Mouse (Mus musculus) heart, adult 11 months (tissue): ENCODE data around the gene Urah.

Source experiments
- DNase-seq: peaks from one replicate; pipeline ENCODE4 v3.0.0; 2022

Gene Urah

DNA sequence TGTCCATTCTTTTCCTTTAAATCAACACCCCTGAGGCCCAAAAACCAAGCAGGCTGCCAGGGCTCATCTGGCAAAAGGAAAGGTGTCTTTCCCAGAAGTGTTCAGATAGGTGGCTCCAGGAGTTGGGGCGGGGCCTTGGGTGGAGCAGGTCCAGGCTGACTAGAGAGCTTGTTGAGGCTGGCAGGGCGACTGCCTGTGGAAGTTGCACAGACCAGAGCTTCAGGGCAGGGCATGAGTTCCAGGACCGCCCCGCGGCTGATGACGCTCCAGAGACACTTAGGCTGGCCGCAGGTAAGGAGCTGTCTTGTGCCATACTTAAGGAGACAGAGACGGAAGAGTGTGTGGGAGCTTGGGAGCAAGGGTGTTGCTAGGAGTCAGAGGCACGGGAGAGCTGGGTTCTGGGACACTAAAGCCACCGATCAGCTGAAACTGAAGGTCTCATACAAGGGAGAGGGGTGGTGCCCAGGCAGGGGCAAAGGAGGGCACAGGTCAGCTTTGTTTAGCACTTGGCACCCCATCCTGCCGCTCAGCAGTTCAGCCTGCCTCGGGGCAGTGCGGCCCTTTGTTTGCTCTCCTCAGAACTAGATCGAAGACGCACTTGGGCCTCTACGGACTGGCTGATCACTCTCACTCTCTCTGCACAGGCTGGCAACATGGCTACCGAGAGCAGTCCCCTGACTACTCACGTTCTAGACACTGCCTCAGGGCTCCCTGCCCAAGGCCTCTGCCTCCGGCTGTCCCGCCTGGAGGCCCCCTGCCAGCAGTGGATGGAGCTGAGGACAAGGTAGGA, at the start of gene Urah:
Gene Urah, plus strand, starts transcription at position 51 of the 790 bp plus-strand sequence.
- DNase-seq, result peak; percentile 88

DNA sequence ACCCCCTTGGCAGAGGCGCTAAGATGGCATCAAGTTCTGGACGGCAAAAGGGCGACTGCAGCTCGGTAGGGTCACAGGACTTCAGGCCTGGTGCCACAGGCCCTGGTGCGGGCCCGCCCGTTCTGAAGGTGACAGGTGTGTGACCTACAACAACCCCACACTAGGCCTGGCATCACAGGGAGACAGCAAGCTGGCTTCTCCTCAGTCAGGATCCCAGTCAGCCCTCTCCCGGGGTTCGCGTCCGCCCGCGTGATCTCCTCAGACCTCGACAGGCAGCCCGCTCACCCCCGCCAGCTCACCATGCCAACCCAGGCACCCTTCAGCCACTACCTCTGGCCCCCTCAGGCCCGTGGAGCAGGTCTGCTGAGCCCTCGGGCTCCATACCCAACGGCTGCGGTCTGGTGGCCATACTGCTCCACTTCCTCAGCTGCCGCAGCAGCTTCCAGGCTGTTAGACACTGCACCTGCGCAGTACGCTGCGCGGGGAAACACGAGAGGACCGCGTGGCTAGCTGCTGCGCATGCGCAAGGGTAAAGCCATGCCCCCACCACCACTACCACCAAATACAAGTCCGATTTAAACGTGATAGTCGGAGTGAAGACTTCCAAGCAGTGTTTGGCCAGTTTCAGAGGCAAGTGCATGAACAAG, 47.3 kb upstream of the Urah start, which contains the start of gene Syce1:
Gene Syce1, minus strand, starts transcription at position 447 of the 647 bp plus-strand sequence.
- DNase-seq, result peak; percentile 57

DNA sequence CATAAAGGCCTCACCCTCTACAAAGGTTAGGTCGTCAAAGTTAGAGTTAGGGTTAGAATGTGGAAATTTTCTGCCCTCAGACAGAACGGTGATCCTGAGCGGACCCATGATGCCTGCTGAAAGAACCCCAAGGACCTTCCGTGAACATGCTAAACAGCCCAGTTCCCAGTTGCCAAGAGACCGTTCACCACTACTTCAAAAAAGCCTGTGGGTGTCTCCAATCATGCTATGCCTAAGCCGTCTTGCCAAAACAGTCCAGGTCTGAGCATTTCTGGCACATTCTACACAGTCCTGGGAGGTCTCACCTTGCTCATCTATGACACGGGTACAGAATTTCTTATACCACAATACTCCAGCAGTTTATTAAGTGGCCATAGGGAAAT, 46.8 kb upstream of the Urah start:
- peak; percentile 21 for DNase-seq

DNA sequence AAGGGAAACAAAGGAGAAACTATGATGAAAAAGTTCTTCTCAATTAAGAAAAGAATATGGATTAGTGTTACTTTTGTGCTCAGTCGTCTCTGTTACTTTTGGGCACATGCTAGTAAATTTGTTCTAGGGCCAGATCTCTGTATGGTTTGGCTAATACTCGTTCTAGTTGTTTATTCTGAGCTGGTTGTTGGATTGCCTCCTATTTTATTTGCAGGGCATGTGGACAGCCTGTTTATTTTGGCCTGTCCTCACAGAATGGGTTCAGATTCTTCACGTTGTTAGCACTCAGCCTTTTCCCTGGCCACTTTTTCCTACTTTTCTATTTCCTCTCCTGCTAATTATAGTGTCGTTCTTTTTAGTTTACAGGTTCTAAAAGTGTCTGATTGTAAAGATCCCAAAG, 41.3 kb upstream of the Urah start:
- DNase-seq, result peak; percentile 4

DNA sequence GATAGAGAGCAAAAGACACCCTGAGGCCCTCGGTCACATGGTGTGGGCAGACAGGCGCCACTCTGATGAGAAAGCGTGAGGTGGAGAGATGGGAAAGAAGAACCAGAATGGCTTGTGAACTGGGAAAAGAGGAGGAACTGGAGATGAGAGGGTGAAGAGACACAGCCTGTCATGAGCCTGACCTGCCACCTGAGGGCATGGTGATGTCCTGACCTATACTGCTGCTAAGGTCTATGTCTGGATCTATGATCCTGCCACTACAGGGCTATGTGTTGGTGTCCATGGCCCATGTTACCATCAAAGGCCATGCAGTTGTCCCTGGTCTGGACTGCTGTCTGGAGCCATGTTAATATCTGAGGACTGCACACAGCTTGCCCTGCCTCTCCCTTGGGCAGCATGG, 37.2 kb upstream of the Urah start:
- peak; percentile 61 for DNase-seq

DNA sequence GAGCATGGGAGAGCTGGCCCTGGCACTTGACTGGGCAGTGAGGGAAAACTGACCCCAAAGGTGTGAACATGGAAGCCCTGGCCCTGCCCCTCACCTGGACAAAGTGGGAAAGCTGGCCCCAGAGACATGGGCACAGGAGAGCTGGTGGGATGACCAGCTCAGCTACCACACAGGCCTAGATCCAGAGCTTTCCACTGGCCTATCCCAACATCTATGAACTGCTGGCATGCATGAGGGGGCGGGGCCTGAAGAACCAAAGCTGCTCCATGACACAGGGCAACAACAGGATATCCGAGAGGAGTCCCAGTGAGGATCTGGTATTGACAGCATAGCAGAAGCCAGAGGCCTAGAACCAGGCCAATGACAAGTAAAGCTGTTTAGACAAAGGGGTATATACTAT, 36.6 kb upstream of the Urah start:
- DNase-seq, result peak; percentile 76

DNA sequence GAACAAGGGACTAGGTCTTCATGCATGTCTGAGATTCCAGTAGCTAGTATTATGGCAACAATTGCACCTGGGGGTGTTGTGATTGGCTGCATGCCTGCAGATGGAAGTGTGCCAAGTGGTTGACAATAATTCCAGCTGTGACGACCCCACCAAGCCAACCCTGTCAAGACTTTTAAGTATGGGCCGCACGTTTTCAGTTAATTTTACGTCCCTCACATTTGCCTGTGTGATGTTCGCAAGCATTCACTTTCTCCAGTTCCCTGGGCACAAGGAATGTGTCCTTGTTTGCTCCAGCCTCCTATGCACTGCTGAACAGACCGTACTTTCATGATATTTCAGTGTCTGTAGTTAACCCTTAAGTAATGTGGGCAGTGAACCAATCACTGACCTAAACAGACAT, 32.2 kb upstream of the Urah start:
- DNase-seq, result peak; percentile 61

DNA sequence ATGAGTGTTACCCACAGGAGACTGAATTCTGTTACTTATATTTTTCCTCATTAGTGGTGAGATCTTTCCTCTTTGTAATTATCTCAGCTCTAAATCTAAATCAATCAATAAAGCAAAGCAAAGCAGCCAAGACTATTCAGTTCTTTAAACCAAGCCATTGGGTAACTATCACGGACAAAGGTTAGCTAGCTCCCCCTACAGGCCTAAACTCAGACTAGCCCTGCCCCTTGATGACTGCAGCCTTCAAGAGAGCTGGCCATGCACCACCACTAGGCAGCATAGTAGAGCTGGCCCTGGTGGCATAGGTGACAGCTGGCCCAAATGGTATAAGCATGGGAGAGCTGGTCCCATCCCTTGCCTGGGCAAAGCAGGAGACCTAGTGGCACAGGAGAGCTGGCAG, 29.1 kb upstream of the Urah start:
- no peak for DNase-seq

DNA sequence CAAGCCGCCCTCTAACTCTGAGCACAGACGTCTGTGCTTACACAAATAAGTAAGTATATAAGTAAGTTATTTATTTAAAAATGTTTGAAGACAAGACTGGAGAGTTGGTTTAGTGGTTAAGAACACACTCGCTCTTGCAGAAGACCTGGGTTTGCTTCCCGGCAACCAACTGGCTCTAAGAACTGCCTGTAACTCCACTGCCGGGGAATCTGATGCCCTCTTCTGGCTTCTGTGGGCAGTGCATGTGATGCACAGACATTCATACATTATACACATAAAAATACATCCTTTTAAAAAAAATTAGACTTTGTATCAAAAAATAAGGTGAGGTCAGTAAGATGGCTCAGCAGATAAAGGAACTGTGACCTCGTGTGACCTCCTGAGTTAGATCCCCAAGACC, 24.3 kb upstream of the Urah start:
- no peak for DNase-seq

DNA sequence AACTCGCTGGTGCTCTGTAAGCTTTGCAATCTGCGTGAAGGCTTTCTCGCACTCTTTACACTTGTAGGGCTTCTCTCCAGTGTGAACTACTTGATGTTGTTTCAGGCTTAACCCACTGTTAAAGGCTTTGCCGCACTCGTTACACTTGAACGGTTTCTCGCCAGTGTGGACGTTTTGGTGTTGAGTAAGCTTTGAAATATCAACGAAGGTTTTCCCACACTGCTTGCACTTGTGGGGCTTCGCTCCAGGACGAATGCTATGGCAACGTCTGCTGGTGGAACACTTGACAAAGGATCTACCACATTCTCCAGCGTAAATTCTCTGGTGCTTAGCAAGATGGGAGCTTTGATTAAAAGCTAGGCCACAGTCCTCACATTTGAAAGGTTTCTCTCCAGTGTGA, 23.1 kb upstream of the Urah start:
- DNase-seq, result peak; percentile 55

DNA sequence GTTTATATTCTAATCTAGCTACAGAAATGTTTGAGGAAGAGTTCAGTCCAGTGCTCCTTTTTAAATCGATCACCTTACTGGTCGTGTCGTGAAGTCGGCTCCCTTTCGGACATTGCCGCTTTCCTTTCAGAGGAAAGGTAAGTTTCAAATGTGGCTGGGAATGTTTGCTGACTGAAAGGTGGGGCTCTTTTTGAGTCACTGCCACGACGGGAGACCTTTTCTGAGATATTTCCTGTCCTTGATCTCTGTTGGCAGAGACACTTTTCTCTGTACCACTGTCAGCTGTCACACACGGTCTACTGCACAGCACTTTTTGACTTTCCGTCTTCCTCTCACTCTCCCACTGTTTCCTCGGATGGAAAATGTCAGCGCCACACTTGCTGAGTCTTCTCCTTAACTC, 22.0 kb upstream of the Urah start:
- no peak for DNase-seq

DNA sequence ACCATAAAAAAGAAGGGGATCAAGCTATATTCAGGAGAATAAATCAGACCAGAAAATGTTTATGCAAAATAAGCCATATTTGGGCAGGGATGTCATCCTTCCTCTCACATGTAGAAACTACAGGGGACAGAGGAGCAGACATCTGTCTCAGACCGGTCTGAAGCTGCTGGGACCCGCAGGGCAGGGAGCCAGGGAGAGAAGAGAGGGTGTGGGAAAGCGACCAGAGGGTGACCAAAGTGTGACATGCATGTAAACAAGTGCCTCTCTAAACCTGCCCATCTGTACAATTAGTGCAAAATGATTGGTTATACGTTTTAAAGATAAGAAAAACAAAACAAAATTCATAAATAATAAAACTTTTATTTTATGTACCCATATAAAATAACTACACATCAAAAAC, 14.6 kb upstream of the Urah start:
- DNase-seq, result peak; percentile 57

DNA sequence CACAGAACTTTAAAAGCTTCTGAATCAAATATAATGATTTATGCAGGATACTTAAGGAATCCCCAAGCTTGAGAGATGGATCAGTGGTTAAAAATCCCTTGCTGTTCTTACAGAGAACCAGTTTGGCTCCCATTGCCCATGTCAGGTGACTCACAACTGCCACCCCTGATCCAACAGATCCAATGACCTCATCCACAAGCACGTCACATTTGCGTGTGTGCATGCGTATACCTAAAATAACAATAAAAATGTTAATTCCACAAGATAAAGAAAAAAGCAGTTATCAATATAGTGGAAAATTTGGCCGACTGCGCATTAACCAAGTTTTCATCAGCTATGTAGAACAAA, 13.5 kb upstream of the Urah start:
- DNase-seq, result peak; percentile 73

DNA sequence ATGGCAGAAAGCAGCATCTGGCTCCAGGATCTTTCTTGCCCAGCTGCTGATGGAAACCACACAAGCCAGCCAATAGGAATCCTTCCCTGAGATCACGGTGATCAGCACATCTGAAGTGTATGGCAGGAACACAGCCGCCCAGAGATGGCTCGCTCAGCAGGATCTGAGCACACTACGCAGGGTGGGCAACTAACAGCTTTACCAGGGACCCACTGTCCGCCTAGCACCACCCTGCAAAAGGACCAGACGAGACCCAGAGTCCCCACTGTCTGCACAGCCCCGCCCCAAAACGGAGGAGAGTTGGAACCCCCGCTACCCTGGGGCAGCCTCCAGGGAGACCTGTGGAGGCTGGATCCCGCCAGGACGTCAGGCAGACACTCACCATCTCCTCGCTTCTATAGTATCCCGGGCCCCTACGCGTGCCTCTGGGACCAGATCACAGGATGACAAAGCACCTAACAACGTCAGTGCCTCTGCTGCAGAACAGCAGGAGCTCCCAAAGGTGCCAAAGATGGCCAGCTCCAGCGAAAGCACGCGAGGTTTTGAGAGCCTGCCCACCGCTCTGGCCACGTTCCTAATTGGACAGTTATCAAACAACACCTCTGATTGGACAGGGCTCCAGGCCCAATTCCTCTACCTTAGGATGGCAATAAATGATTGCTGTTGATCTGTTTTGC, 13.0 kb upstream of the Urah start, which contains the start of gene Zfp941:
Gene Zfp941, minus strand, starts transcription at position 526 of the 677 bp plus-strand sequence.
- peak; percentile 90 for DNase-seq

DNA sequence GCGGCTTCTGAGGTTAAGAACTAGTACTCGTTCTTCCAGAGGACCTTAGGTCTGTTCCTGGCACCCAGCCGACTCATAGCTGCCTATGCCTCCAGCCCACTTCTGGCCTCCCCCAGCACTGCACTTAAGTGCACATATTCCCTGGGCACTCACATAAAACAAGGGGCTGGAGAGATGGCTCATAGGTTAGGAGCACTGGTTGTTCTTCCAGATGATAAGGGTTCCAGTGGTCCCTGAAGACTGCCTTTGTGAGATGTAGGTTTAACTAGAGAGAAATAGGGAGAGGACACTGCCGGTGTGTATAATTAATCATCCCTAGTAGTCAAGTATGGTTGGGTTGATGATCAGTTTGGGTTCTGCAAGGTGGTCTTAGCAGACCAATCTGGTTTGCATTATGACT, 12.1 kb upstream of the Urah start:
- DNase-seq, result peak; percentile 68

DNA sequence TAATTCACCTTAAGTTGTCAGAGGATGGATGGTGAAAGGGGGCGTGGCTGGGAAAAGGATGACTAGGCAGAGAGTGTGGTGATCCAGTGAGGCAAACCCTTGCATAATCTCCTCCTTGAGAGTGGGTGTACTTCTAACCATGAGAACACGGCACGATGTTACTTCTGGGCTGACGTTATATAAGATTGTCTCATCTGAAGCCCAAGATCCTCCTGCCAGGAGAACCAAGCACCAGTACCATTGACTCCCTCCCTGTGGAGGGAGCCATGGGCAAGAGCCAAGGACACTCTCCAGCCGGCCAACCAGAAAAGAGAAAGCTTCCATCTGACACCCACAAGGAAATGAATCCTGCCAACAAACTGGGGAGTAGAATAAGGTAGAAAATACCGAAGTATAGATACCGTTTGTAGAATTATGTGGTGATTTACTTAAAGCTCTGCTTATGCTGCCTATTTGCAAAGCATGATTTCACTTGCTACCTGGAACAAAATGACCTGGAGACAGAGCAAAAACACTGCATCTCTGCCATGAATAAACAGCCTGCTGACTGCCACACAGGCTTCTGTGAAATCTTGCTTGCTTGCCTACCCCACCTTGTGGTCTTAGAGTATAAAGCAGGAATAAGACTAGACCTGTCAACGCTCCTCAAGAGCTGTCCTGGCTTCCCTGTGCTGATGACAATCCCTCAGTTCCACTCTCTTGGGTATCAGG, 6.5 kb upstream of the Urah start:
- DNase-seq, result peak; percentile 93

DNA sequence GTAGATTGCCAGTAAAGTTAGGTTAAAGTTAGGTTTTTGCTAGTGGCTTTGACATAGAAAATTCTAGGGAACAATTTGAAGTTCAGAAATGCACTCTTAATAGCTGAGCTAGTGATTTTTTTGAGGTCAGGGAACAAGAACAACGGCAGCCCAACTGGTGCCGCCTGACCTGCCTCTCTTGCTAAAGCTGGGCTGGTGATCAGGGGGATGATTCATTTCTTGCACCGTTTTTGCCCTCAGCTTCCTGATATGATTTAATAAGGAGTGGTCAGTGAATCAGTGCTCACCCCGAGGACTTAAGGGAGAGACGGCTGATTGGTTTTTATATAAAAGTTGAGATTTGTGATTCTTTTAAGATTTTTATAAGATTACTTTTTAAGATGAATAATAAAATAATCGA, 3.4 kb upstream of the Urah start:
- DNase-seq, result peak; percentile 80

DNA sequence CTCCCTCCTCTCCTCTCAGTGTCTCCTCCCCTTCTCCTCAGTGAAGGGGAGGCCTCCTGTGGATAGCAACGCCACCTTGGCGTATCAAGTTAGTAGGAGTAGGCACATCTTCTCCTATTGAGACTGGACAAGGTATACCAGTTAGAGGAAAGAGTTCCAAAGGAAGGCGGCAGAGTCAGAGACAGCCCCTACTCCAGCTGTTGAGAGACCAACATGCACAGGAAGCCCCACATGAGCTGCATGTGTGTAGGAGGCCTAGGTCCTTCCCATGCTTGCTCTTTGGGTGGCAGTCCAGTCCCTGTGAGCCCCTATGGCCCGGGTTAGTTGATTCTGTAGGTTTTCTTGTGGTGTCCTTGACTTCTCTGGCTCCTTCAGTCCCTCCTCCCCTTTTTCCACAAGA, 1.5 kb upstream of the Urah start:
- DNase-seq, result peak; percentile 63

DNA sequence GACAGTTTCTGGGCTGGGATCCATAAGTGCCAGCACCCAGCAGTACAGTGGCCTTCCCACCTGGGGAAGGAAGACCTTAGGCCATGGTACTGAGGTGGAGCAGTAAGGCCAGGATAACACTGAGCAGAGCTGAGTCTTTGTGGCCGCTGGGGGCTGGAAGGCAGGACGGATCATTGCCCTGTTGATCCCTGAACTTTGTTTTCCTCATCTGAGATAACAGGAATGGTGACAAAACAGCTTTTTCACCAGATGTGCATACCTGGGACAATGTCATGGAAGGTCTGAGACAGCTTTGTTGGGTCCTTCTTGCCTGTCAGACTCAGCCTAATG, 905 bp downstream of the Urah start:
- peak; percentile 64 for DNase-seq

DNA sequence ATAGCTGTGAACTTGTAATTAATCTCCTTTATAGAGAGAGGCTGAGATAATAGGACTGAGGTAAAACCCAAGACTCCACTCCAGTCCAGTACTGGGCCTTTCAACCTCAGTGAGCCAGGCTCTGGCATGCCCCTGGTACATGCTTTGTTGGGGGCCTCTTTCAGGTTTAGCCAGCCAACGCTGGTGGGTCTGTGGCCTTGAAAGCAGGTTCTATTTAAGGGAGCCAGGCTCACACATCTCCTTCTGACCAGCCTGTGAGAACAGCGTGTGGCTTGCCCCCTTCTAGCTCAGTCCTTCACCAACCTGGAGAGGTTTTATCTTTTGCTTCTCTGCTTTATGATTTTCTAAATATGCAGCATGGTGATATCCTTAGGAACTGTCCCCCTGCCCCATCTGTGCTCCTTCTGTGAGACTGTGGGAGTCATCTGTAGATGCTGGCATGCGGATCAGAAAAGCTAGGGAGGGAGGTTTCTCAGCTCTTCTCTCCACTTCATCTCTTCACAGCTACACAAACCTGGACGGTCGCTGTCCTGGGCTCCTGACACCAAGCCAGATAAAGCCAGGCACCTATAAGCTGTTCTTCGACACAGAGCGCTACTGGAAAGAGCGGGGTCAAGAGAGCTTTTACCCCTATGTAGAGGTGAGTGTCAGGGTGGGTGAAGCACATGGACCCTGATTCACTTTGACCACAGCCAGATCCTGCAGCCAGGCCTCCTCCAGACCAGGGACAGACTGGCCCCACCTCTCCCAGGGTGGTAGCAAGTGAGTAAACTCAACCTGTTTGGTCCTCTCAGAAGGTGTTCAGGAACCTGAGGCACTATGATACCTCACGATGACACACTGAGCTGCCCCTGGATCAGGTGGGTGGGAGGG, 1.7 kb downstream of the Urah start:
- DNase-seq, result peak; percentile 79

DNA sequence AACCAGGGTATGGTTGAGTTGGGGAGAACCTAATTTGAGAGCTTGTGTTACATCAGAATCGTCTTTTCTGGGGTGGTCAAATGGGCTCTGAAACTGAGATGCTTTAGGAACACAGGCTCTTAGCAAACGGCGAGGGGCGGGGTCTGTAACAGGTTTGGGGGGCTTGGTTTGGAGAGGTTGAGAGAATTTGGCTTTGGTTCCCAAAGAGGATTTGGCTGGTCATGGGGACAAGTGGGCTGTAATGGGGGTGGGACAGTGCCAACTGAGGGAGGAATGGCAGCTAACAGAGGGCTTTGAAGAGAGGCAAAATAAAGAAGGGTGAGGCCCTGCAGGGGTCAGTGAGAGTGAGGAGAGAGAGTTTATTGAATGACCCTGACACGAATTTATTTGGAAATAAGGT, 4.7 kb downstream of the Urah start:
- DNase-seq, result peak; percentile 83
